Mouse (Mus musculus): ENCODE data around the gene Wnt8b. TPM values are rescaled to one million over a fixed set of nuclear protein-coding genes. Genes with fewer than 3 reads are reported as not detected.

Gene Wnt8b
- 0.12 TPM in 1 of 2 replicates, not detected in the other for polyA plus RNA-seq (2014; fragmentation: Nextera tagmentation; extraction: Ambion mirVana)

- Histone ChIP-seq H3K9me3 (ENCODE audit: control insufficient read depth, low read length) (no peaks in the 10 kb centered on the region), H3K9ac (no peak within 1 kb of the TSS), H3K36me3 (replicated peaks; ENCODE audit: control insufficient read depth, insufficient read depth) (no peaks in the 10 kb centered on the region), H3K27ac (no peak within 1 kb of the TSS), H3K27me3 (ENCODE audit: control insufficient read depth, insufficient read depth, low read length) (peaks cover 91% of the 10 kb centered on the region), H3K4me2 (replicated peaks) (no peak within 1 kb of the TSS), H3K4me3 (replicated peaks; ENCODE audit: low read length) (no peak within 1 kb of the TSS), H3K4me1 (replicated peaks; ENCODE audit: control insufficient read depth, insufficient read depth, low read length) (no peaks in the 10 kb centered on the region)
- DNase-seq (ENCODE audit: low spot score) (no peak), ATAC-seq (ENCODE audit: low FRiP score) (no peak)
- WGBS: 19% methylated on average over 8 of the region's 8 CpGs
Measured at GRCm38 (mm10) chr19:44493128-44493527, at the start of gene Wnt8b. TSS of gene Wnt8b (plus strand) at chr19:44493472.

GRCm38 (mm10) chr19:44445755-44446154 is 47.5 kb upstream of the Wnt8b start:
- 90% methylated on average over 3 of the region's 3 CpGs for WGBS
- Histone ChIP-seq H3K36me3 (replicated peaks; ENCODE audit: control insufficient read depth, insufficient read depth) (no peaks in the 10 kb centered on the region), H3K4me3 (replicated peaks; ENCODE audit: low read length) (no peak overlapping the region), H3K9ac (no peak overlapping the region), H3K4me1 (replicated peaks; ENCODE audit: control insufficient read depth, insufficient read depth, low read length) (no peaks in the 10 kb centered on the region), H3K4me2 (replicated peaks) (no peak overlapping the region), H3K27me3 (ENCODE audit: control insufficient read depth, insufficient read depth, low read length) (no peaks in the 10 kb centered on the region), H3K27ac (no peak overlapping the region), H3K9me3 (ENCODE audit: control insufficient read depth, low read length) (no peaks in the 10 kb centered on the region)
- ATAC-seq (ENCODE audit: low FRiP score): no peak
- DNase-seq (ENCODE audit: low spot score): no peak

- H3K4me1 ChIP-seq (replicated peaks; ENCODE audit: control insufficient read depth, insufficient read depth, low read length): no peaks in the 10 kb centered on the region
- WGBS: 90% methylated on average over 4 of the region's 4 CpGs
- no peaks in the 10 kb centered on the region for H3K36me3 ChIP-seq (replicated peaks; ENCODE audit: control insufficient read depth, insufficient read depth)
- no peak overlapping the region for H3K4me2 ChIP-seq (replicated peaks)
- ATAC-seq (ENCODE audit: low FRiP score) (no peak), DNase-seq (ENCODE audit: low spot score) (no peak)
- no peaks in the 10 kb centered on the region for H3K27me3 ChIP-seq (ENCODE audit: control insufficient read depth, insufficient read depth, low read length)
- no peaks in the 10 kb centered on the region for H3K9me3 ChIP-seq (ENCODE audit: control insufficient read depth, low read length)
- H3K4me3 ChIP-seq (replicated peaks; ENCODE audit: low read length): no peak overlapping the region
- no peak overlapping the region for H3K9ac ChIP-seq
- H3K27ac ChIP-seq: no peak overlapping the region
Measured at GRCm38 (mm10) chr19:44447927-44448326, 45.3 kb upstream of the Wnt8b start.

GRCm38 (mm10) chr19:44454862-44455261 is 38.4 kb upstream of the Wnt8b start:
- Histone ChIP-seq H3K9ac (no peak overlapping the region), H3K27ac (no peak overlapping the region), H3K36me3 (replicated peaks; ENCODE audit: control insufficient read depth, insufficient read depth) (no peaks in the 10 kb centered on the region), H3K4me1 (replicated peaks; ENCODE audit: control insufficient read depth, insufficient read depth, low read length) (no peaks in the 10 kb centered on the region), H3K4me2 (replicated peaks) (no peak overlapping the region), H3K4me3 (replicated peaks; ENCODE audit: low read length) (no peak overlapping the region), H3K27me3 (ENCODE audit: control insufficient read depth, insufficient read depth, low read length) (no peaks in the 10 kb centered on the region), H3K9me3 (ENCODE audit: control insufficient read depth, low read length) (no peaks in the 10 kb centered on the region)
- no peak for ATAC-seq (ENCODE audit: low FRiP score)
- WGBS: 89% methylated on average over 6 of the region's 6 CpGs
- DNase-seq (ENCODE audit: low spot score): no peak

- no peak for ATAC-seq (ENCODE audit: low FRiP score)
- H3K4me1 ChIP-seq (replicated peaks; ENCODE audit: control insufficient read depth, insufficient read depth, low read length): no peaks in the 10 kb centered on the region
Measured at GRCm38 (mm10) chr19:44455356-44455755, 37.9 kb upstream of the Wnt8b start.

GRCm38 (mm10) chr19:44457359-44458055 is 35.8 kb upstream of the Wnt8b start:
- H3K27me3 ChIP-seq (ENCODE audit: control insufficient read depth, insufficient read depth, low read length): no peaks in the 10 kb centered on the region
- ATAC-seq (ENCODE audit: low FRiP score) (no peak), DNase-seq (ENCODE audit: low spot score) (no peak)
- H3K4me2 ChIP-seq (replicated peaks): no peak overlapping the region
- no peaks in the 10 kb centered on the region for H3K4me1 ChIP-seq (replicated peaks; ENCODE audit: control insufficient read depth, insufficient read depth, low read length)
- no peaks in the 10 kb centered on the region for H3K9me3 ChIP-seq (ENCODE audit: control insufficient read depth, low read length)
- 54% methylated on average over 3 of the region's 3 CpGs for WGBS
- no peak overlapping the region for H3K4me3 ChIP-seq (replicated peaks; ENCODE audit: low read length)
- no peak overlapping the region for H3K9ac ChIP-seq
- no peaks in the 10 kb centered on the region for H3K36me3 ChIP-seq (replicated peaks; ENCODE audit: control insufficient read depth, insufficient read depth)
- no peak overlapping the region for H3K27ac ChIP-seq

More at GRCm38 (mm10) chr19:44455356-44455755, 37.9 kb upstream of the Wnt8b start:
- Histone ChIP-seq H3K27ac (no peak overlapping the region), H3K4me3 (replicated peaks; ENCODE audit: low read length) (no peak overlapping the region), H3K9me3 (ENCODE audit: control insufficient read depth, low read length) (no peaks in the 10 kb centered on the region), H3K27me3 (ENCODE audit: control insufficient read depth, insufficient read depth, low read length) (no peaks in the 10 kb centered on the region), H3K4me2 (replicated peaks) (no peak overlapping the region), H3K36me3 (replicated peaks; ENCODE audit: control insufficient read depth, insufficient read depth) (no peaks in the 10 kb centered on the region), H3K9ac (no peak overlapping the region)
- no peak for DNase-seq (ENCODE audit: low spot score)
- 91% methylated on average over 8 of the region's 8 CpGs for WGBS

- Histone ChIP-seq H3K4me2 (replicated peaks) (no peak overlapping the region), H3K9me3 (ENCODE audit: control insufficient read depth, low read length) (no peaks in the 10 kb centered on the region), H3K4me3 (replicated peaks; ENCODE audit: low read length) (no peak overlapping the region), H3K36me3 (replicated peaks; ENCODE audit: control insufficient read depth, insufficient read depth) (no peaks in the 10 kb centered on the region), H3K27me3 (ENCODE audit: control insufficient read depth, insufficient read depth, low read length) (no peaks in the 10 kb centered on the region), H3K9ac (no peak overlapping the region), H3K4me1 (replicated peaks; ENCODE audit: control insufficient read depth, insufficient read depth, low read length) (no peaks in the 10 kb centered on the region), H3K27ac (no peak overlapping the region)
- DNase-seq (ENCODE audit: low spot score) (no peak), ATAC-seq (ENCODE audit: low FRiP score) (no peak)
- WGBS: 91% methylated on average over 13 of the region's 13 CpGs
Measured at GRCm38 (mm10) chr19:44458696-44459095, 34.6 kb upstream of the Wnt8b start.

GRCm38 (mm10) chr19:44460441-44460840 is 32.8 kb upstream of the Wnt8b start:
- Histone ChIP-seq H3K9me3 (ENCODE audit: control insufficient read depth, low read length) (no peaks in the 10 kb centered on the region), H3K4me3 (replicated peaks; ENCODE audit: low read length) (no peak overlapping the region), H3K9ac (no peak overlapping the region), H3K4me1 (replicated peaks; ENCODE audit: control insufficient read depth, insufficient read depth, low read length) (no peaks in the 10 kb centered on the region), H3K27me3 (ENCODE audit: control insufficient read depth, insufficient read depth, low read length) (no peaks in the 10 kb centered on the region), H3K27ac (no peak overlapping the region), H3K36me3 (replicated peaks; ENCODE audit: control insufficient read depth, insufficient read depth) (no peaks in the 10 kb centered on the region), H3K4me2 (replicated peaks) (no peak overlapping the region)
- DNase-seq (ENCODE audit: low spot score) (no peak), ATAC-seq (ENCODE audit: low FRiP score) (no peak)
- 74% methylated on average over 5 of the region's 5 CpGs for WGBS

GRCm38 (mm10) chr19:44461500-44461899 is 31.8 kb upstream of the Wnt8b start:
- H3K27ac ChIP-seq: no peak overlapping the region
- H3K9me3 ChIP-seq (ENCODE audit: control insufficient read depth, low read length): no peaks in the 10 kb centered on the region
- DNase-seq (ENCODE audit: low spot score) (no peak), ATAC-seq (ENCODE audit: low FRiP score) (no peak)
- no peaks in the 10 kb centered on the region for H3K36me3 ChIP-seq (replicated peaks; ENCODE audit: control insufficient read depth, insufficient read depth)
- no peaks in the 10 kb centered on the region for H3K4me1 ChIP-seq (replicated peaks; ENCODE audit: control insufficient read depth, insufficient read depth, low read length)
- 52% methylated on average over 4 of the region's 4 CpGs for WGBS
- no peak overlapping the region for H3K4me2 ChIP-seq (replicated peaks)
- H3K27me3 ChIP-seq (ENCODE audit: control insufficient read depth, insufficient read depth, low read length): no peaks in the 10 kb centered on the region
- no peak overlapping the region for H3K9ac ChIP-seq
- no peak overlapping the region for H3K4me3 ChIP-seq (replicated peaks; ENCODE audit: low read length)

- no peaks in the 10 kb centered on the region for H3K4me1 ChIP-seq (replicated peaks; ENCODE audit: control insufficient read depth, insufficient read depth, low read length)
- ATAC-seq (ENCODE audit: low FRiP score) (no peak), DNase-seq (ENCODE audit: low spot score) (no peak)
- H3K9me3 ChIP-seq (ENCODE audit: control insufficient read depth, low read length): no peaks in the 10 kb centered on the region
- H3K9ac ChIP-seq: no peak overlapping the region
- no peaks in the 10 kb centered on the region for H3K36me3 ChIP-seq (replicated peaks; ENCODE audit: control insufficient read depth, insufficient read depth)
- no peak overlapping the region for H3K4me2 ChIP-seq (replicated peaks)
- WGBS: 92% methylated on average over 4 of the region's 4 CpGs
- no peak overlapping the region for H3K27ac ChIP-seq
- no peaks in the 10 kb centered on the region for H3K27me3 ChIP-seq (ENCODE audit: control insufficient read depth, insufficient read depth, low read length)
- no peak overlapping the region for H3K4me3 ChIP-seq (replicated peaks; ENCODE audit: low read length)
Measured at GRCm38 (mm10) chr19:44462141-44462540, 31.1 kb upstream of the Wnt8b start.
